Mouse (Mus musculus) forebrain, embryonic 15.5 days (tissue): ENCODE data around the gene Tmem86a. TPM values are rescaled to one million over a fixed set of nuclear protein-coding genes. Genes with fewer than 3 reads are reported as not detected.

Experiments used
- ATAC-seq: fragments of 200-750 bp; cut with Nextera tagmentation; replicated peaks from 2 replicates; pipeline ENCODE4 v1.8.0; 2017; ENCODE audit warnings: mild to moderate bottlenecking, moderate TSS enrichment, moderate library complexity
- H3K27ac ChIP-seq: fragments of 300-500 bp; sonication (generic); replicated peaks from 2 replicates; pipeline ENCODE4 v1.5.1; 2015; ENCODE audit warnings: mild to moderate bottlenecking, inconsistent platforms
- H3K27me3 ChIP-seq: fragments of 300-500 bp; sonication (generic); 2 replicates; pipeline ENCODE4 v1.6.1; 2015; ENCODE audit warnings: inconsistent platforms
- H3K36me3 ChIP-seq: fragments of 300-500 bp; sonication (generic); 2 replicates; pipeline ENCODE4 v1.6.1; 2015; ENCODE audit warnings: mild to moderate bottlenecking, inconsistent platforms
- H3K4me1 ChIP-seq: fragments of 300-500 bp; sonication (generic); 2 replicates; pipeline ENCODE4 v1.6.1; 2015; ENCODE audit warnings: inconsistent platforms
- H3K4me2 ChIP-seq: fragments of 300-500 bp; sonication (generic); replicated peaks from 2 replicates; pipeline ENCODE4 v1.6.1; 2015; ENCODE audit warnings: mild to moderate bottlenecking, inconsistent platforms
- H3K4me3 ChIP-seq: fragments of 300-500 bp; sonication (generic); 2 replicates; pipeline ENCODE4 v1.5.1; 2015; ENCODE audit warnings: mild to moderate bottlenecking, inconsistent platforms
- H3K9ac ChIP-seq: fragments of 300-500 bp; sonication (generic); replicated peaks from 2 replicates; pipeline ENCODE4 v1.6.1; 2015; ENCODE audit warnings: mild to moderate bottlenecking, inconsistent platforms
- H3K9me3 ChIP-seq: fragments of 300-500 bp; sonication (generic); 2 replicates; pipeline ENCODE4 v1.6.1; 2016; ENCODE audit warnings: inconsistent platforms
- WGBS: fragments of 180-500 bp; shearing (Covaris S2); methylation state at CpG from one replicate; pipeline ENCODE4 v1.1.7; 2015; ENCODE audit warnings: mixed read lengths; 5-methylcytosine and 5-hydroxymethylcytosine counted together
- polyA plus RNA-seq: library from polyadenylated mRNA; unstranded; fragments of >200 nt; fragmentation: Nextera tagmentation; extraction: Ambion mirVana; gene quantifications from 2 replicates; pipeline ENCODE4 v1.2.1, GENCODE M21; 2015

Gene Tmem86a
- polyA plus RNA-seq, 1 experiment from 2014 or later, result 25.4 TPM

DNA sequence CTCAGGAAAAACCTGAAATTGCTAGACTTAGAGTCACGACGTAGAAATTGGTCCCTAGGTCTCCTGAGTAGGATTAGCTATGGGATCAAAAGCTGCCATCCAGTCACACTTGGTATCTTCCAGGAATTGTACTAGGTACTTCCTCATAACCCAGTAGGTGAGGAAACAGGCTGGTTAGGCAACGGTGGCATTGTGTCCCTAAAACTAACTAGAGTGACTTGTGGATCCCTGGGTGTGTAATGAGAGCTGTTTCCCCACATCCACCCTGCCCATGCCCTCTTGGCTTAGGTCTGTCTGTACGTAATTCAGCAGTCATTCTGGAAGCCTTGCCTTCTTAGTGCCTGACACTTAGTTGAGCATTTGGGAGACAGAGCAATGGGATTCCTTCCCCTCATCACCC, 5.9 kb downstream of the Tmem86a start:
- Histone ChIP-seq H3K36me3 (no peaks in the 10 kb centered on the region), H3K27me3 (no peaks in the 10 kb centered on the region), H3K27ac (no peak overlapping the region), H3K9ac (no peak overlapping the region), H3K4me2 (no peak overlapping the region), H3K4me3 (no peak overlapping the region), H3K4me1 (peaks cover 16% of the 10 kb centered on the region), H3K9me3 (no peaks in the 10 kb centered on the region)
- no peak for ATAC-seq
- WGBS, result 88% methylated on average over 4 of the region's 4 CpGs

DNA sequence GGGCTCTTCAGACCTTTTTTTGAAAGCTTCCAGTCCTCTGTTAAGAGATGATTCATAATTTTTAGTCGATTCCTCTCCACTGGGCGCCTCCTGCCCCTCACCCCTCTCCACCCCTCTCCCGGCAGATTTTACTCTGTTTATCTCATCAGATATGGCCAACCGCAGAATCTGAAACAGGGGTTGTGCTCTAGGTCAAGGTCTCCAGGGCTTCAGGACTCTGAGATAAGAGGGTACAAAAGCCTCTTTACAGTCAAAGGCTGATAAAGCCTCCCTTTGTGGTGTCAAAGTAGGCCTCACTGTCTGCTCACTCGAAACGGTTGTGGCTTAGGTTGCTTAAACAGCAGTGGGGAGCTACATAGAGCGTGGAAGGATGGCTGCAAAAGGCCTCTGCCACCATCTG, 8.9 kb downstream of the Tmem86a start:
- Histone ChIP-seq H3K4me2 (no peak overlapping the region), H3K4me1 (no peaks in the 10 kb centered on the region), H3K4me3 (no peak overlapping the region), H3K36me3 (no peaks in the 10 kb centered on the region), H3K27me3 (no peaks in the 10 kb centered on the region), H3K9me3 (no peaks in the 10 kb centered on the region), H3K27ac (no peak overlapping the region), H3K9ac (no peak overlapping the region)
- no peak for ATAC-seq
- 82% methylated on average over 7 of the region's 7 CpGs for WGBS

DNA sequence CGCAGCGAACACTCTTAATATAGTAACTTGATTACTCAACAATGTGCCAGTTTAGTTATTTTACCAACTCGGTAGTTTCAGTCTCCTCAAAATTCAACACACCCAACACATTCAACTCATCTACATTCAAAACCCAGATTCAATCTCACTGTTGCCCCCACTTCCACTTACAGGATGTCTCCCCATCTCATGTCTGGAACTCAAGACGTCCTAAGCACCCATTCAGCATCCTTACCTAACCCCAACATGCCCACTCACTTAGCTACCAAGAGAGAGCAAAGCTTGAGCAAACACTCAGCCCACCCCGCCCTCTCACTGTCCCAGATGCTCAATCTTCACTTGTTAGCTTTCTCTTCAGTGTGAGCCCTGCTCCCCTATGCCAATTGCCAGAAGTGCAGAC, 11.2 kb downstream of the Tmem86a start:
- Histone ChIP-seq H3K4me3 (no peak overlapping the region), H3K4me1 (no peaks in the 10 kb centered on the region), H3K27ac (no peak overlapping the region), H3K27me3 (no peaks in the 10 kb centered on the region), H3K9ac (no peak overlapping the region), H3K36me3 (no peaks in the 10 kb centered on the region), H3K9me3 (no peaks in the 10 kb centered on the region), H3K4me2 (no peak overlapping the region)
- ATAC-seq, result no peak
- WGBS, result 90% methylated on average over 5 of the region's 5 CpGs

GRCm38 (mm10) chr7:47066942-47067341, 16.5 kb downstream of the Tmem86a start:
- WGBS, result 85% methylated on average over 3 of the region's 3 CpGs
- Histone ChIP-seq H3K4me2 (no peak overlapping the region), H3K27me3 (no peaks in the 10 kb centered on the region), H3K36me3 (no peaks in the 10 kb centered on the region), H3K4me1 (no peaks in the 10 kb centered on the region), H3K4me3 (no peak overlapping the region), H3K27ac (no peak overlapping the region), H3K9me3 (no peaks in the 10 kb centered on the region), H3K9ac (no peak overlapping the region)
- ATAC-seq, result no peak

DNA sequence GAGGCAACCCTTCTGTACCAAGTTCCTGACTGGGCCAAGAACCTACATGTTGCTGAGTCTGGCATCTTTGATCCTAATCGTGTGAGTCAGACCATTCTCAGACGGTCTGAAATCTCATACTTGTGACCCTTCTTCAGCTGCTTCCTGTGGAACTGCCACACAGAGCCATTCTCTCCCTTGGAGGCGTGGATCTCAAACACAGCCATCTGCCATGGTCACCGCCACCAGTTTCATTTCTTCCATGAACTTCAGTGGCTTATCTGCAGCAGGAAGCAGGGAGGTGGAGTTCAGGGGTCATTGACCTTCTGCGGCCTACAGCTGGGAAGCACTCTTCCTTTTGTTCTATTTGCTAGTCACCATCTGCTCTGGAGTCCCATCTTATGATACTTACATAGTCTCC, 17.5 kb downstream of the Tmem86a start:
- Histone ChIP-seq H3K9ac (no peak overlapping the region), H3K27me3 (no peaks in the 10 kb centered on the region), H3K9me3 (no peaks in the 10 kb centered on the region), H3K4me3 (no peak overlapping the region), H3K27ac (no peak overlapping the region), H3K4me1 (no peaks in the 10 kb centered on the region), H3K36me3 (no peaks in the 10 kb centered on the region), H3K4me2 (no peak overlapping the region)
- WGBS, result 84% methylated on average over 5 of the region's 5 CpGs
- no peak for ATAC-seq

DNA sequence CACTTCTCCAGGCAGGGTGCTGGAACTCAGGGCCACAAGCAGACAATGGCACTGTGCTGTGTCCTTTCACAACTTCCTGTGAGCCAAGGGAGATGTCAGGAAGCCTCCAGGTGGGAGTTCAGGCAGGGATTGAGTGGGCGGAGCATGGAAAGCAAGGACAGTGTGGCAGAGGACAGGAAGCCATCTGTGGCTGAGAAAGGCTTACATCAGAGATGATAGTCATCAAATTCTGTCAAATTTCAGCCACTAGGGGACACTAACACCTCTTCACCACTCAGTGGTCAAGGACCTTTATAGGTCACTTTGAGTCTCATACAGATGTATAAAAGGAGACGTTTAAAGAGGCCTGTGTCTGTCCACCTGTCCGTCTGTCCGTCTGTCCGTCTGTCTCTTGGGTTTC, 22.1 kb downstream of the Tmem86a start:
- no peaks in the 10 kb centered on the region for H3K36me3 ChIP-seq
- H3K4me2 ChIP-seq, result no peak overlapping the region
- H3K4me1 ChIP-seq, result no peaks in the 10 kb centered on the region
- no peak overlapping the region for H3K27ac ChIP-seq
- no peaks in the 10 kb centered on the region for H3K27me3 ChIP-seq
- WGBS, result 74% methylated on average over 5 of the region's 5 CpGs
- H3K9ac ChIP-seq, result no peak overlapping the region
- H3K4me3 ChIP-seq, result no peak overlapping the region
- H3K9me3 ChIP-seq, result no peaks in the 10 kb centered on the region
- no peak for ATAC-seq

DNA sequence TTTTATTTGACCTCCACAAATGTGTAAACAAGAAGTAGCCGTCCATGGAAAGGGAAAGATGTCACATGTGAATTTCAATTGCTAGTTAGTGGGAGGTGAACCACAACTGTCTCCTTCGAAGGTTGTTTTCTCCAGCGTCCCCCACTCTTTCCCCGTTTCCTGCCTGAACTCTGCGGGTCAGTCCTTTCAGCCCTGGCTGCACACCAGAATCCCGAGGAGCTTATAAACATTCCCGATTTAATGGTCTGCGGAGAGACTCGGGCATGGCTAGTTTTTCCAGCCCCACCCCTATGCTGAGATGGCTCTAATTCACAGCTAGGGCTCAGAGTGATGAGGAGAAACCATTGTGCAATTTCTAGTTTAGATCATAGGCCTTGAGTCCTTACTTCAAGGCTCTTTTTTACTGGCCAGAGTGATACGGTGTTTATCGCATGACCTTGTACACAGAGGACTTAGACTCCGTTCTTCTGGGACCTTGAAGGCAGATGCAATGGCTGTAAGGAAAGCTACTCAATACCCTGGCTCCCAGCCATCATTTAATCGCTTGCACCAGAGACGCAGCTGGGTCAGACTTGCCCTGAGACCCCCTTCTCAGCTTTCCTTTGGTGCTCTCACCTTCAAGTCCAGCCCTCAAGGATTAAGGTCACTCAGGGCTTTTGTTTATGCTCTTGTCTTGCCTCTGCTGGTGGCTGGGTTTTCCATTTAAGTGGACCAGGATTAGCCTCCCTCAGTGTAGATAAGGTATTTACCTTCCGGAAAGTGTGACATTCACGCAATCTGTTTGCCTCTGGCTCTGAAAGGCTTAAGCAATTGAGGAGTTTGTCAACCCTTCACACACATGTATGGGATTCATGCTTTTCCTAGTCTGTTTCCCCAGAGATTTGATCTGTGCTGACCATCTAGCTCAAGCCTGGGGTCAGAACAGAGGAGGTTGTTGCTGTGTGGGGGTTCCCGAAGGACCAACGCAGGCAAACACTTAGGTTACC, 23.4 kb downstream of the Tmem86a start:
- H3K27ac ChIP-seq, result no peak overlapping the region
- H3K4me1 ChIP-seq, result no peaks in the 10 kb centered on the region
- no peaks in the 10 kb centered on the region for H3K36me3 ChIP-seq
- 56% methylated on average over 18 of the region's 18 CpGs for WGBS
- H3K9me3 ChIP-seq, result no peaks in the 10 kb centered on the region
- H3K27me3 ChIP-seq, result no peaks in the 10 kb centered on the region
- no peak overlapping the region for H3K4me2 ChIP-seq
- H3K9ac ChIP-seq, result no peak overlapping the region
- ATAC-seq, result no peak
- H3K4me3 ChIP-seq, result no peak overlapping the region

DNA sequence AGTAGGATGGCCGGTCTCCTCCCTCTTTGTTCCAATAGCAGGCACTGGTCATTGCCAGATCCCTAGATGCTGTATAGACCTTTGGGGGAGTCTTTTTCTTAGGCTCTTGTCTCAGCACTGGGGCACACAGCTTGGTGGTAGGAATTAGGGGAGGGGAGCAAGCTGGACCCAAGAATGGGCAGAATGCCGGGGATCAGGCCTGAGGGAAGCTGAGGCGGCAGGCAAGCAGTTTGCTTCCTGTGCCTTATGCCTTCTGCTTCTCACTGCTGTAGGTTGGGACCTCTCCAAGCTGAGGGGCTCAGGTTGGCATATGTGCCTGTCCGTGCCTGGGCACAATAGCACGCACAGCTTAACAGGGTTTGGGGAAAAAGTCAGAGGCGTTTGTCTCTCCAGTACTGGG, 25.8 kb downstream of the Tmem86a start:
- no peak for ATAC-seq
- WGBS, result 89% methylated on average over 6 of the region's 6 CpGs
- no peak overlapping the region for H3K27ac ChIP-seq
- no peak overlapping the region for H3K9ac ChIP-seq
- no peaks in the 10 kb centered on the region for H3K27me3 ChIP-seq
- H3K36me3 ChIP-seq, result no peaks in the 10 kb centered on the region
- no peak overlapping the region for H3K4me3 ChIP-seq
- no peaks in the 10 kb centered on the region for H3K9me3 ChIP-seq
- no peak overlapping the region for H3K4me2 ChIP-seq
- H3K4me1 ChIP-seq, result 0 out of 2 replicates have a peak, but pooled peaks cover 3% of the 10 kb centered on the region

GRCm38 (mm10) chr7:47076729-47077128, 26.3 kb downstream of the Tmem86a start:
- Histone ChIP-seq H3K4me3 (no peak overlapping the region), H3K9me3 (no peaks in the 10 kb centered on the region), H3K27ac (no peak overlapping the region), H3K27me3 (no peaks in the 10 kb centered on the region), H3K4me2 (no peak overlapping the region), H3K36me3 (peaks cover 3% of the 10 kb centered on the region), H3K9ac (no peak overlapping the region), H3K4me1 (0 out of 2 replicates have a peak, but pooled peaks cover 3% of the 10 kb centered on the region)
- ATAC-seq, result no peak
- 75% methylated on average over 3 of the region's 3 CpGs for WGBS

- Histone ChIP-seq H3K36me3 (peaks cover 3% of the 10 kb centered on the region), H3K27me3 (no peaks in the 10 kb centered on the region), H3K4me3 (no peak overlapping the region), H3K4me2 (no peak overlapping the region), H3K9ac (no peak overlapping the region), H3K9me3 (no peaks in the 10 kb centered on the region), H3K27ac (no peak overlapping the region), H3K4me1 (0 out of 2 replicates have a peak, but pooled peaks cover 3% of the 10 kb centered on the region)
- no peak for ATAC-seq
- WGBS, result 74% methylated on average over 8 of the region's 8 CpGs
Measured at GRCm38 (mm10) chr7:47077451-47077850, 27.1 kb downstream of the Tmem86a start.

- Histone ChIP-seq H3K9ac (no peak overlapping the region), H3K4me2 (no peak overlapping the region), H3K4me3 (no peak overlapping the region), H3K27ac (no peak overlapping the region), H3K4me1 (0 out of 2 replicates have a peak, but pooled peaks cover 3% of the 10 kb centered on the region), H3K9me3 (no peaks in the 10 kb centered on the region), H3K27me3 (no peaks in the 10 kb centered on the region), H3K36me3 (peaks cover 9% of the 10 kb centered on the region)
- 64% methylated on average over 3 of the region's 3 CpGs for WGBS
- ATAC-seq, result no peak
Measured at GRCm38 (mm10) chr7:47080868-47081267, 30.5 kb downstream of the Tmem86a start.

- H3K27me3 ChIP-seq, result no peaks in the 10 kb centered on the region
- no peak overlapping the region for H3K27ac ChIP-seq
- 0 out of 2 replicates have a peak, but pooled peaks have one; percentile 33 for ATAC-seq
- no peak overlapping the region for H3K9ac ChIP-seq
- H3K4me3 ChIP-seq, result no peak overlapping the region
- H3K4me2 ChIP-seq, result no peak overlapping the region
- H3K9me3 ChIP-seq, result no peaks in the 10 kb centered on the region
- 0 out of 2 replicates have a peak, but pooled peaks cover 3% of the 10 kb centered on the region for H3K4me1 ChIP-seq
- 49% methylated on average over 6 of the region's 6 CpGs for WGBS
- peaks cover 9% of the 10 kb centered on the region for H3K36me3 ChIP-seq
Measured at GRCm38 (mm10) chr7:47081277-47081676, 30.9 kb downstream of the Tmem86a start.
